Mouse (Mus musculus) ES-E14 (cell line): ENCODE data around the gene Slf2.

Experiments
- CHD2 ChIP-seq: IDR thresholded peaks from 2 replicates; pipeline ENCODE4 v1.6.1; 2014; ENCODE audit warnings: mild to moderate bottlenecking, low read depth, low read length, inconsistent platforms
- HCFC1 ChIP-seq: IDR thresholded peaks from 2 replicates; pipeline ENCODE4 v1.6.1; 2012; ENCODE audit warnings: low read length, inconsistent platforms, borderline replicate concordance; ENCODE audit not compliant: insufficient read depth
- MAFK ChIP-seq: IDR thresholded peaks from 2 replicates; pipeline ENCODE4 v1.6.1; 2014; ENCODE audit warnings: mild to moderate bottlenecking, low read depth, low read length, inconsistent platforms; ENCODE audit not compliant: insufficient read depth
- ZC3H11A ChIP-seq: IDR thresholded peaks from 2 replicates; pipeline ENCODE4 v1.6.1; 2012; ENCODE audit warnings: low read depth, mild to moderate bottlenecking, inconsistent platforms, low read length, borderline replicate concordance
- ZNF384 ChIP-seq: IDR thresholded peaks from 2 replicates; pipeline ENCODE4 v1.6.1; 2012; ENCODE audit warnings: low read depth, low read length, inconsistent platforms

- TF ChIP-seq MAFK, result no peak
- no peak for TF ChIP-seq ZNF384
- no peak for TF ChIP-seq HCFC1
- TF ChIP-seq CHD2, result no peak
- TF ChIP-seq ZC3H11A, result no peak
Measured at GRCm38 (mm10) chr19:44989567-44990495, 58.9 kb downstream of the Slf2 start.
